Mouse (Mus musculus): ENCODE results near the gene Cdc45. TPM values are rescaled to one million over a fixed set of nuclear protein-coding genes. Genes with fewer than 3 reads are reported as not detected.

Gene Cdc45
- total RNA-seq, 2 experiments from 2014 or later, result 93.9 to 110 TPM

- ATAC-seq (replicated peaks; ENCODE audit: poor library complexity), result no peak
Observed at GRCm38 (mm10) chr16:18795223-18795899, 16.4 kb downstream of the Cdc45 start.

GRCm38 (mm10) chr16:18788627-18789406 is 23.0 kb downstream of the Cdc45 start:
- peak; percentile 35; the same call in 1 of the 2 replicates for ATAC-seq (replicated peaks; ENCODE audit: poor library complexity)

DNA sequence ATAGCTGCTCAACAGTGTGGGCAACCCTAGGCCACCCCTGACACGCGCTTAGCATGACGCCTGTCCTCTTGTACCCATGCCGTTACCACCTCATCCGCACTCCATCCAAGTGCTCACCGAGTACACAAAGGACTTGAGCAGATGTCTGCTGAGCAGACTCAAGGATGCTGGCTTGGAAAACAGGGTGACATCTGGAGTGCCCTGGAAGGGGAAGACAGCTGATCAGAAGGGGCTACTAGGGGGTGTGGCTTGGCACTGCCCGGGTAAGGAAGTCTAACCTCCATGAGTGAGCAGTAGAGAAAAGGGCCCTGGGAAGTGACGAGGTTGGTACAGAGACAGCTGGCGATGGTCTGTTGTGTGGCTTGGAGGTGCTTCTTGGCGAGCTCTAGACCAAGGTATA is 25.1 kb downstream of the Cdc45 start:
- ATAC-seq (replicated peaks; ENCODE audit: poor library complexity), result no peak

DNA sequence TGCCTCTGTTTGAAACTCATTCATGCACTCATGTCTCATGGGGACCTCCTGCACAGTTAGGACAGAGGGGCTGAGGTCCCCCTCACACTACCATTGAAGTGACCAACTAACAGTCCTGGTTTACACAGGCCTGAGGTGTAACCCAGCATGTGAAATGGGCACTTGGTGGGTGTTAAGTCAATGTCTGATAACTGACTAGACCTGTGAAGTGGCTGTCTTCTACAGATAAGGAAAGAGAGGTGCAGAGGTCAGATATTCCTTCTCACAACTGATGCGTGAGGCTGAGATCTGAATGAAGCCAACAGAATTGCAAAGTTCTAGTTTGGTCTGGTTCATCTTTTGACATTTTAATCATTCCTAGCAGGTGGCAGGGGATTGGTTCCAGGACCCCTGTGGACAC is 26.3 kb downstream of the Cdc45 start:
- ATAC-seq (replicated peaks; ENCODE audit: poor library complexity), result peak; percentile 77

DNA sequence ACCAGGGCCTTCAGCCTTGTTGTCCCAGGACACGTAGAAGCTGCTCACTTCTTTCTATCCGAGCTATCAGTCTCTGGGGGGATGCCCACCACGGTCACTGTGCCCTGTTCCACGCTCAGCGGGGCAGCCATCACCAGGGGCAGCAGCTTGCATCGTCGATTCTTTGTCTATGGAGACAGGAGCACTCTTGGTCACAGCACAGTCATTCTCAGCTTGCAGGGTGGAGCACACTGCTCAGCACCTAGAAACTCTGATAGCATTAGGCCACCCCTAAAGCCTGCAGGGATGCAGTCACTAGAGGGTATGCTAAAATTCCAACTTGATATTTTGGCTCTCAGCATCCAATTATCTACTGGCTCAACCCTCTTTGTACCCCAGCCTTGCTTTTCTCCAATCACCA is 26.8 kb downstream of the Cdc45 start:
- peak; percentile 32 for ATAC-seq (replicated peaks; ENCODE audit: poor library complexity)

DNA sequence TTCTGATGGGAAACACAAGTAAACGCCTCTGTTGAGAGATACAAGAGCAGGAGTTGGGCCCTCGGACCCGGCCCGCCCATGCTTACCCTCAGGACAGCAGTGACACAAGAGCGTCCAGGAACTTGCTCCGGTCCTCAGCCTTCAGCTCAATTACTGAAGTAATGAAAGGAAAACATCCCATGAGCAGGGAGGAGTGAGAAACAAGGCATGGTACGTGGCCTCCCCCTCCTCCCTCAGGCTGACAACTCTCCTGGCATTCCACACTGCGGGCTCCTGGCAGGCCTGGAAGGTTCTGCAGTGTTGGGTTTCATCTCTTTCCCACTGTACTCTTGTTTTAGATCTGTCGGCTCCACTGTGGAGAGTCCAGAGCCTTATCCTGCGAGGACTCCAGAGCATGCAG is 30.0 kb downstream of the Cdc45 start:
- no peak for ATAC-seq (replicated peaks; ENCODE audit: poor library complexity)

DNA sequence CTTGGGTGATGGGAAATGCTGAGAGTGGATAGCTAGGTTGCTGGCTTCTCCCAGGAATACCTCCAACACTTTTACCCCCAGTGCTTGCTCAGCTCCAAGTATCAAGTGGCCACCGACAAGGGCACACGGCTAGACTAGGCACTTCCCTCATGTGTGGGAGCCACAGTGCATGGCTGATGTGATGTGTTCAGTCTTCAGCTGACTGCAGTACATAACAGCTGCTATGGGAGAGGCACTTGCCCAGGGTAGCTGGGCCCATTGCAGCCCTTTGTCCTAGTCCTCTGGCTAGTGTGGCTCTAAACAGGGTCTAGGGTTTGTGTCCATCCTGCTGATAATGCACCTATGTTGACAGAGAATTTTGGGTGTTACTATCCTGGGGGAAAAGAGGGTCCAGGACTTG is 33.3 kb downstream of the Cdc45 start:
- no peak for ATAC-seq (replicated peaks; ENCODE audit: poor library complexity)

GRCm38 (mm10) chr16:18777101-18778080 is 34.4 kb downstream of the Cdc45 start:
- ATAC-seq (replicated peaks; ENCODE audit: poor library complexity), result peak; percentile 35

DNA sequence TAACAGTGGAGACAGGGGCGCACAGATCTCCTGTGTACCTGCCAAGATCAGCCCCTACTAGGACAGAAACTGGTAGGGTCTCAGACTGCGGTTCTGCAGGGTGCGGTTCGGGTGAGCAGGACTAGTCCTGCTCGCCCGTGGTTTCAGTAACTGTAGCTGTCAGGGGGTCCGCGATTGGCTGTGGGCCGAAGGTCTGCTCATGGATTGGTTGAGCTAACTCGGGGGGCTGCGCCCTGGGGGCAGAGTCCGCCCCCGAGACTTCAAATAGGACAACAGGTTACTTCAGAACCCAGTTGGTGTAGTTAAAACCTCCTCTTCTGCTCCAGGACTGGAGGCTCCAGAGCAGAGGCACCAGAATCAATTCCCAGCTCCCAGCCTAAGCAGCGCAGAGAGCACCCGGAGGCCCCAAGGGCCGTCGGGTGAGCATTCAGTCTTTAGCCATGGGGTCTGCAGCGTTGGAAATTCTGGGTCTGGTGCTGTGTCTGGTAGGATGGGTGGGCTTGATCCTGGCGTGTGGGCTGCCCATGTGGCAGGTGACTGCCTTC is 35.2 kb downstream of the Cdc45 start, which contains the start of gene Cldn5:
TSS of gene Cldn5 (plus strand) at position 292 of the 545 bp plus-strand sequence.
- ATAC-seq (replicated peaks; ENCODE audit: poor library complexity), result no peak

DNA sequence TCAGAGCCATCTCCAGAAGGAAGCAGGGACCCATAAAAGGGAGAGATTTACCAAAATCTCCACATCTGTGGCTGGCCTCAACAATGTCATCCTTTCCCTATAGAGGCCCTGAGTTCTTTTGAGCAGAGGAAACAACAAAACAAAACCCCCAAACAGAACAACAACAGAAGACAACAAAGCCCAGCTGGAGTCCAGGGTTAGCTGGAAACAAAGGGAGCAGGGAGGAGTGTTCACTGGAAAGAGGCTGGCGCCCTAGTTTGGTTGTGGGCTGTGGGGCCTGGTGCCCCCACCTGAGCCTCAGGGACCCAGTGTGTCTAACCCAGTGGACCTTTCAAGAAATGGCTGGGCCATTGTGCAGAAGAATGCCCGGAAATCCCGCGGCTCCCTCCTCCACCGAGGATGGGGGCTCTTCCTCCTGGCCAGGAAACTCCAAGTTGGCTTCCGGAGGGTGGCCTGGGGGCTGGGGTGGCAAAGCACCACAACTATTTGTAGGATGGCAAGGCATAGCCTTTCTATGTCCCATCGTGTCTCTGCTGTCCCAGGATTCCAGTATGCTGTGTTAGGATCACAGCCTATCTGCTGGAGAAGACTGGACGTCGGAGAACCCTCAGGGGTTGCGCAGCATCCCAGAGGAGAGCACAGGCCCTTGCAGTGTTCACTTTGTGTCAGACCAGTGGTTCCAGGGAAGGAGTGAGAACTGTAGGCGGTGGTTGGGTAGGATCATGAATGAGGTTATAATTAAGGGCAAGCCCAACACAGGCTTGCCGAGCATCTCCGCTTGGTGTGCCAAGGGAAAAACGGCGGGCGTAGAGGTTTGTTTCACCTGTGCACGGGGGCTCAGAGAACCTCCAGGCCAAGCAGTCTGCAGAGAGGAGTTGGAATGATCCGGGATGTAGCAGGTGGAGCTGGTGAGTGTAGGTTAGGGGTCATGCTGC is 35.9 kb downstream of the Cdc45 start:
- no peak for ATAC-seq (replicated peaks; ENCODE audit: poor library complexity)

DNA sequence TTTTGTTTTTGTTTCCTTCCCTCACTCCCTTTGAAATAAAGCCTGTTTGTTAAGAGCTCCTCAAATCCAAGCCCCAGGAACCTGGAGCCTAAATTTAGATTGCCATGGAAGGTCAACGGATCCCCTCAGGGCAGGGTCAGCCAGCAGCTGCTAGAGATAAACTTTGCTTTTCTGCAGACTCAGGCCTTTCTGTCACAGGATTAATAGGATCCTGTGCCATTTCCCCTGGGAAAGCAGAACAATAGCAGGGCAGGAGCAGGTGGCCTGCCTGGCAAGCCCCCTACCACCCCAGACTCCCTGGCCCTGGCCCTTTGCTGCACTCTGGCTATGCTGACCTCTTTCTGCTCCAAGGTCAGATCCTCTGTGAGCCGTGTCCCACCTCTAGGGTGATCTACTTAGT is 37.9 kb downstream of the Cdc45 start:
- ATAC-seq (replicated peaks; ENCODE audit: poor library complexity), result no peak

DNA sequence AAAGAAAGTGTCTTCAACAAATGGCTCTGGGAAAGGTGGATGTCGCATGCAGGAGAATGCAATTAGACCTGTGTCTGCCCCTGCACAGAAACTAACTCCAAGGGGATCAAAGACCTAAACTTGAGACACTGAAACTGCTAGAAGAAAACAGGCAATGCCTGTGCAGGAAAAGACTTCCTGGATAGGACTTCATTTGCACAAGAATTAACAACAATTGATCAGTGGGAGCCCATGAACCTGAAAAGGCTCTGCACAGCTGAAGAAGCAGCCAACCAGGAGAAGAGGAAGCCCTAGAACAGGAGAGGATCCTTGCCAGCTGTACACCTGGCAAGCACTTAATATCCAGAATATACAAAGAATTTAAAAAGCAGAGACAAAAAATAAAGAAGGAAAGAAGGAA is 42.3 kb downstream of the Cdc45 start:
- no peak for ATAC-seq (replicated peaks; ENCODE audit: poor library complexity)

DNA sequence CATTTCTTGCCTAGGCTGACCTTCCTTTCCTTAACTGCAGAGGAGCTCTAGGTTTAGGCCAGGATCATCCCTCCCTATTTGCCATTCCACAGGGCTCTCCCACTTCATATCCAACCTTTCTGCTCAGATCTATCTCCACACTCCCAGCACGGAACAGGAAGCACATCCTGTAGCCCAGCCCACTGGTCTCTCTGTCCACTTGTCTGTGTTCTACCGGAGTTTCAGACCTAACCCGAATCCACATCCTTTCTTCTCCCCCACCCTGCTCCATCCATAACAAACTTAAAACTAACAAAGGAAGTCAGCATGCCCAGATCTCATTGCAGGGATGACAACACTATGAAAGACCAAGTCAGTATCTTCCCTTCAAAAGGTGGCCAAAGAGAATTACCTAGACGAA is 45.4 kb downstream of the Cdc45 start:
- no peak for ATAC-seq (replicated peaks; ENCODE audit: poor library complexity)

DNA sequence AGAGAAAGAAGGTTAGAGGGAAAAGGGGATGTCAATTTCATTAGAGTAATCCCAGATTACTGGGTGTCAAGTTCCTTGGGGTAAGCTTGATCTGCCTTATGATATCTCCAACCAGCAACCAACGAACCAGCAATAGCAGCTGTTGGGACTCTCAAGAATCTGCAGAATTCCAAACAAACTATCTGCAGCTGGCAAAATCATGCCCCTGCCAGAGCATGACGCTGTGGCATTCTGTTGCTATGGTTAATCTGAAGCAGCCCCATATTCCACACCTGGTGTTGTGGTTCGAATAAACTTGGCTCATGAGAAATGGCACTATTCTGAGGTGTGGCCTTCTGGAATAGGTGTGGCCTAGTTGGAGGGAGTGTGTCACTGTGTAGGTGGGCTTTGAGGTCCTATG is 48.8 kb downstream of the Cdc45 start:
- ATAC-seq (replicated peaks; ENCODE audit: poor library complexity), result no peak

DNA sequence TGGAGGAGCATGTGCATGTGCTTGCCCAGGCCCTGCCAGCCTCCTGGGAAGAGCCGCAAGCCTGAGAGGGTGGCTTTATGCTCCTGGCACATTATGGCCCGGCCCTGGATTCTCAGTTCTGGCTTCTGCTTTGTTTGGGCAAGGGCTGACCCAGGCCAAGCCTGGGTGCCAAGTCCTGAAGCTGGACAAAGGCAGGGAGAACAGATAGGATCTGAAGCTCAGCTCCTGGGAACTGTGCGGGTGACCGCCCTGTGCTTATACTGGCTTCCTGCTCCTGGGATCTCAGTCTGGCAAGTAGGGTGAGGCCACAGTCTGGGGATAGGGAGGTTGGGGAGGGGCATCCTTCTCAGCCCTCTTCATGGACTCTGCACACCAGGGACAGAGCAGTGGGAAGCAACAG is 50.1 kb downstream of the Cdc45 start:
- ATAC-seq (replicated peaks; ENCODE audit: poor library complexity), result no peak

- no peak for ATAC-seq (replicated peaks; ENCODE audit: poor library complexity)
Observed at GRCm38 (mm10) chr16:18751885-18752499, 59.8 kb downstream of the Cdc45 start.

DNA sequence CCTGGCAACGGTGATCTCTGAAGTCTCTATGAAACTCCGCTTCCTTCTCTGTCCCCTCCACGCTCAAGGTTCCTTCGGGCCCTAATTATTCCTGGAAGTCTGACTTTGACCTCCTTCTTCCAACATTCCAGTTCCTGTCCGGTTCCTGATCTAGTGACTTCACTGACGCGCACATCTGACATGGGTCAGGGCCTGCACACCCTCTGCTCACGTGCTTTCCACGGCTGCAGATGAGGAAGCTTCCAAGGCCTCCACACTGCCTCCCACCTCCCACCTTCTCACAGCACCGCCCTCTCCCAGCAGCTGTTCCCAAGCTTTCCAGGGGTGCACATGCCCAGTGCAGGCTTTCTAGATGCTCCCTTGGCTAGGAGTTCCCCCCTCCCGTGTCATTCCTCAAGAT is 60.7 kb downstream of the Cdc45 start:
- ATAC-seq (replicated peaks; ENCODE audit: poor library complexity), result no peak

DNA sequence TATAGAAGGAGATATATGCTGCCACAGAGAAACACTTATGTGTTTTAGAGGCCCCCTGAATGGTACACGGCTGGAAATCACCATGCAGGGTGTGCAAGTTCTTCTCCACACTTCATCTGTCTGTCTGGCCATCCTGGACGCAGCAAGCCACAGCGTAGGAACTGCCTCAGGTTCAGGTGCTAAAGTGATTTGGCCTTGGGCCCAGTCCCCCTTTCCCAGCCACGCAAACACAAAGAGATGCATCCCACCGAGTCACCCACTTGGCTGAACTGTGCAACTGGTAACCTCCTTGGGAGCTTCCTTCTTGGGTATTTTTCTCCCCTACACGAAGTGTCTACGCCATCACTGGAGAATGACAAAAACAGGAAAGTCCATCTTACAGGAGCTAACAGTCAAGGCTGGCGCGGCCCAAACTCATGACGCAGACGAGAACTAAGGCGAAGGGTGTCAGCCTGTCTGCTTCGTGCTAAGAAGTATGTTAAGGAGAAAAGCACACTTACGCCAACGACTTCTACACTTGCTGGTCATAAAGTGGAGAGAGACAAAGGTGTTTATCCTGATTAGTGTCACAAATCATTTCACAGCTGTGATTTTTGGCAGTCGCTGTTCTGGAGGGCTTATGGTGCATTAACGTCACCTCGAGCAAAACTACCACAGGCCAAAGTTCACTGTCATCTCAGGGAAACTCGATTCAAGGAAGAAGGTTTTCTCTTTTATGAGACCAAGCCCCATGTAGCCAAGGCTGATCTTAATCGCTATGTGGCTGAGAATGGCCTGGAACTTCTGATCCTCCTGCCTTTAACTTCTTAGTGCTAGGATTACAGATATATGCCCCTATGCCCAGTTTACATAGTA is 65.3 kb downstream of the Cdc45 start:
- no peak for ATAC-seq (replicated peaks; ENCODE audit: poor library complexity)

All from megakaryocyte progenitor cell, adult 5-6 weeks (primary cell).